Mouse (Mus musculus) lung, embryonic 15.5 days (tissue): ENCODE measurements around the gene Slc25a34. TPM values are rescaled to one million over a fixed set of nuclear protein-coding genes. Genes with fewer than 3 reads are reported as not detected.

Source experiments
- ATAC-seq: fragments of 200-750 bp; cut with Nextera tagmentation; 2 replicates; pipeline ENCODE4 v1.8.0; 2017; ENCODE audit warnings: moderate number of reproducible peaks, borderline replicate concordance; ENCODE audit not compliant: low FRiP score, low TSS enrichment; ENCODE audit errors: extremely low read depth
- H3K27ac ChIP-seq: fragments of 300-500 bp; sonication (generic); 2 replicates; pipeline ENCODE4 v1.5.1; 2015; ENCODE audit warnings: moderate library complexity, mild to moderate bottlenecking, inconsistent platforms
- H3K27me3 ChIP-seq: fragments of 300-500 bp; sonication (generic); 2 replicates; pipeline ENCODE4 v1.6.1; 2015; ENCODE audit warnings: inconsistent platforms
- H3K36me3 ChIP-seq: fragments of 300-500 bp; sonication (generic); 2 replicates; pipeline ENCODE4 v1.6.1; 2015; ENCODE audit warnings: inconsistent platforms
- H3K4me1 ChIP-seq: fragments of 300-500 bp; sonication (generic); 2 replicates; pipeline ENCODE4 v1.6.1; 2015; ENCODE audit warnings: inconsistent platforms
- H3K4me2 ChIP-seq: fragments of 300-500 bp; sonication (generic); 2 replicates; pipeline ENCODE4 v1.6.1; 2015; ENCODE audit warnings: inconsistent platforms, mild to moderate bottlenecking, moderate library complexity
- H3K4me3 ChIP-seq: fragments of 300-500 bp; sonication (generic); 2 replicates; pipeline ENCODE4 v1.5.1; 2015; ENCODE audit warnings: mild to moderate bottlenecking, inconsistent platforms
- H3K9ac ChIP-seq: fragments of 300-500 bp; sonication (generic); 2 replicates; pipeline ENCODE4 v1.6.1; 2015; ENCODE audit warnings: inconsistent platforms
- H3K9me3 ChIP-seq: fragments of 300-500 bp; sonication (generic); 2 replicates; pipeline ENCODE4 v1.6.1; 2016; ENCODE audit warnings: inconsistent platforms
- WGBS: fragments of 180-500 bp; shearing (Covaris S2); methylation state at CpG from one replicate; pipeline ENCODE4 v1.1.7; 2015; 5-methylcytosine and 5-hydroxymethylcytosine counted together
- polyA plus RNA-seq: library from polyadenylated mRNA; unstranded; fragments of >200 nt; fragmentation: Nextera tagmentation; extraction: Ambion mirVana; gene quantifications from 2 replicates; pipeline ENCODE4 v1.2.1, GENCODE M21; 2015

The Slc25a34 gene
- polyA plus RNA-seq, 1 experiment from 2014 or later, result 0.09 TPM

GRCm38 (mm10) chr4:141614946-141615345 lies 8.7 kb downstream of the Slc25a34 start:
- Histone ChIP-seq H3K27ac (no peak overlapping the region), H3K27me3 (no peaks in the 10 kb centered on the region)
- no peak for ATAC-seq

GRCm38 (mm10) chr4:141609538-141609937 lies 14.1 kb downstream of the Slc25a34 start:
- Histone ChIP-seq H3K27ac (no peak overlapping the region), H3K4me3 (no peak overlapping the region), H3K9ac (no peak overlapping the region), H3K36me3 (no peaks in the 10 kb centered on the region), H3K4me1 (peaks cover 19% of the 10 kb centered on the region), H3K27me3 (no peaks in the 10 kb centered on the region), H3K9me3 (no peaks in the 10 kb centered on the region), H3K4me2 (no peak overlapping the region)
- ATAC-seq, result no peak
- WGBS, result 50% methylated on average over 6 of the region's 6 CpGs

More at GRCm38 (mm10) chr4:141614946-141615345, 8.7 kb downstream of the Slc25a34 start:
- no peaks in the 10 kb centered on the region for H3K36me3 ChIP-seq
- H3K9me3 ChIP-seq, result no peaks in the 10 kb centered on the region
- H3K4me1 ChIP-seq, result peaks cover 18% of the 10 kb centered on the region
- no peak overlapping the region for H3K9ac ChIP-seq
- no peak overlapping the region for H3K4me2 ChIP-seq
- 67% methylated on average over 14 of the region's 14 CpGs for WGBS
- H3K4me3 ChIP-seq, result no peak overlapping the region

GRCm38 (mm10) chr4:141605861-141606260 lies 17.8 kb downstream of the Slc25a34 start, which contains the start of gene Fblim1:
Gene Fblim1 (minus strand): TSS chr4:141606096.
- Histone ChIP-seq H3K4me2 (no peak within 1 kb of the TSS), H3K9me3 (no peaks in the 10 kb centered on the region), H3K36me3 (no peaks in the 10 kb centered on the region), H3K9ac (no peak within 1 kb of the TSS), H3K4me1 (peaks cover 43% of the 10 kb centered on the region), H3K27ac (peak within 1 kb of the TSS; percentile 70), H3K4me3 (no peak within 1 kb of the TSS), H3K27me3 (no peaks in the 10 kb centered on the region)
- no peak for ATAC-seq
- WGBS, result 62% methylated on average over 11 of the region's 11 CpGs

- H3K4me1 ChIP-seq, result peaks cover 48% of the 10 kb centered on the region
- no peaks in the 10 kb centered on the region for H3K36me3 ChIP-seq
- WGBS, result 82% methylated on average over 5 of the region's 5 CpGs
- no peak overlapping the region for H3K9ac ChIP-seq
- no peaks in the 10 kb centered on the region for H3K9me3 ChIP-seq
- H3K4me3 ChIP-seq, result no peak overlapping the region
- H3K27me3 ChIP-seq, result no peaks in the 10 kb centered on the region
- H3K27ac ChIP-seq, result peak overlapping the region; percentile 70; the same call in 1 of the 2 replicates
- ATAC-seq, result no peak
- no peak overlapping the region for H3K4me2 ChIP-seq
These were observed 18.2 kb downstream of the Slc25a34 start for GRCm38 (mm10) chr4:141605421-141605820.

- Histone ChIP-seq H3K27me3 (no peaks in the 10 kb centered on the region), H3K4me1 (peaks cover 52% of the 10 kb centered on the region), H3K4me2 (no peak overlapping the region), H3K36me3 (no peaks in the 10 kb centered on the region), H3K27ac (peak overlapping the region; percentile 70), H3K9me3 (no peaks in the 10 kb centered on the region), H3K4me3 (no peak overlapping the region), H3K9ac (no peak overlapping the region)
- peak; percentile 55 for ATAC-seq
- WGBS, result 13% methylated on average over 8 of the region's 8 CpGs
These were observed 19.1 kb downstream of the Slc25a34 start for GRCm38 (mm10) chr4:141604493-141604892.

GRCm38 (mm10) chr4:141603921-141604320 lies 19.7 kb downstream of the Slc25a34 start:
- H3K4me1 ChIP-seq, result peaks cover 51% of the 10 kb centered on the region
- no peak for ATAC-seq
- H3K4me3 ChIP-seq, result no peak overlapping the region

GRCm38 (mm10) chr4:141602523-141603223 lies 20.9 kb downstream of the Slc25a34 start:
- H3K4me3 ChIP-seq, result no peak overlapping the region
- peak overlapping the region; percentile 37; the same call in 1 of the 2 replicates for H3K27ac ChIP-seq
- no peaks in the 10 kb centered on the region for H3K36me3 ChIP-seq
- no peaks in the 10 kb centered on the region for H3K9me3 ChIP-seq
- no peak overlapping the region for H3K9ac ChIP-seq
- no peak for ATAC-seq
- H3K27me3 ChIP-seq, result no peaks in the 10 kb centered on the region
- H3K4me1 ChIP-seq, result peaks cover 61% of the 10 kb centered on the region
- no peak overlapping the region for H3K4me2 ChIP-seq
- 68% methylated on average over 11 of the region's 11 CpGs for WGBS

More at GRCm38 (mm10) chr4:141603921-141604320, 19.7 kb downstream of the Slc25a34 start:
- no peak overlapping the region for H3K4me2 ChIP-seq
- H3K9me3 ChIP-seq, result no peaks in the 10 kb centered on the region
- H3K36me3 ChIP-seq, result no peaks in the 10 kb centered on the region
- WGBS, result 60% methylated on average over 4 of the region's 4 CpGs
- no peaks in the 10 kb centered on the region for H3K27me3 ChIP-seq
- H3K27ac ChIP-seq, result peak overlapping the region; percentile 70
- no peak overlapping the region for H3K9ac ChIP-seq

GRCm38 (mm10) chr4:141601148-141601862 lies 22.3 kb downstream of the Slc25a34 start:
- H3K36me3 ChIP-seq, result no peaks in the 10 kb centered on the region
- no peak overlapping the region for H3K4me2 ChIP-seq
- H3K4me3 ChIP-seq, result no peak overlapping the region
- peaks cover 66% of the 10 kb centered on the region for H3K4me1 ChIP-seq
- ATAC-seq, result no peak
- H3K9ac ChIP-seq, result no peak overlapping the region
- 70% methylated on average over 12 of the region's 12 CpGs for WGBS
- H3K27ac ChIP-seq, result 0 out of 2 replicates have a peak overlapping the region, but pooled peaks have one; percentile 90
- H3K27me3 ChIP-seq, result no peaks in the 10 kb centered on the region
- H3K9me3 ChIP-seq, result no peaks in the 10 kb centered on the region

- no peaks in the 10 kb centered on the region for H3K9me3 ChIP-seq
- H3K27me3 ChIP-seq, result no peaks in the 10 kb centered on the region
- H3K36me3 ChIP-seq, result 0 out of 2 replicates have a peak, but pooled peaks cover under 1% of the 10 kb centered on the region
- no peak overlapping the region for H3K4me3 ChIP-seq
- no peak overlapping the region for H3K9ac ChIP-seq
- no peak for ATAC-seq
- 42% methylated on average over 6 of the region's 6 CpGs for WGBS
- peak overlapping the region; percentile 90 for H3K27ac ChIP-seq
- H3K4me1 ChIP-seq, result peaks cover 59% of the 10 kb centered on the region
- peak overlapping the region; percentile 93; the same call in 1 of the 2 replicates for H3K4me2 ChIP-seq
These were observed 23.3 kb downstream of the Slc25a34 start for GRCm38 (mm10) chr4:141600364-141600763.

- H3K9me3 ChIP-seq, result no peaks in the 10 kb centered on the region
- peak overlapping the region; percentile 79 for H3K9ac ChIP-seq
- H3K27ac ChIP-seq, result peak overlapping the region; percentile 90
- peak overlapping the region; percentile 73 for H3K4me3 ChIP-seq
- peak; percentile 6; the same call in 1 of the 2 replicates for ATAC-seq
- H3K4me1 ChIP-seq, result peaks cover 51% of the 10 kb centered on the region
- under 1% methylated on average over 41 of the region's 57 CpGs for WGBS
- no peaks in the 10 kb centered on the region for H3K27me3 ChIP-seq
- H3K36me3 ChIP-seq, result peaks cover 9% of the 10 kb centered on the region
- H3K4me2 ChIP-seq, result peak overlapping the region; percentile 93
These were observed 24.1 kb downstream of the Slc25a34 start for GRCm38 (mm10) chr4:141599251-141600141.

- Histone ChIP-seq H3K27me3 (no peaks in the 10 kb centered on the region), H3K9me3 (no peaks in the 10 kb centered on the region), H3K4me1 (peaks cover 44% of the 10 kb centered on the region), H3K27ac (peak overlapping the region; percentile 90), H3K4me3 (peak overlapping the region; percentile 73), H3K9ac (peak overlapping the region; percentile 79), H3K4me2 (peak overlapping the region; percentile 93), H3K36me3 (peaks cover 15% of the 10 kb centered on the region)
- ATAC-seq, result no peak
- 2% methylated on average over 9 of the region's 9 CpGs for WGBS
These were observed 24.7 kb downstream of the Slc25a34 start for GRCm38 (mm10) chr4:141598894-141599250.
